Mouse (Mus musculus): ENCODE results near the gene Gm960. TPM values are rescaled to one million over a fixed set of nuclear protein-coding genes. Genes with fewer than 3 reads are reported as not detected.

The Gm960 gene
- polyA plus RNA-seq (2016; fragmentation: Nextera tagmentation; extraction: Ambion mirVana) = 4.4 and 6.5 TPM in 2 replicates

GRCm38 (mm10) chr19:4698205-4698677 is at the start of gene Gm960:
Gm960 (minus strand) TSS chr19:4698668.
- peaks cover 6% of the 10 kb centered on the region; the same call in 1 of the 2 replicates for H3K4me1 ChIP-seq
- ATAC-seq (ENCODE audit: low FRiP score, low read depth) = peak; percentile 78
- peak within 1 kb of the TSS; percentile 59 for H3K4me3 ChIP-seq
- H3K27me3 ChIP-seq = peaks cover 54% of the 10 kb centered on the region
- H3K4me2 ChIP-seq (replicated peaks) = peak within 1 kb of the TSS; percentile 75
- H3K9me3 ChIP-seq = no peaks in the 10 kb centered on the region
- peak within 1 kb of the TSS; percentile 60 for H3K27ac ChIP-seq (replicated peaks)
- peak within 1 kb of the TSS; percentile 70 for H3K9ac ChIP-seq (replicated peaks)
- whole genome bisulfite sequencing = under 1% methylated on average over 40 of the region's 40 CpGs
- H3K36me3 ChIP-seq = no peaks in the 10 kb centered on the region

- 92% methylated on average over 9 of the region's 9 CpGs for WGBS
- ATAC-seq (ENCODE audit: low FRiP score, low read depth) = no peak
- Histone ChIP-seq H3K4me1 (no peaks in the 10 kb centered on the region), H3K9ac (replicated peaks) (no peak overlapping the region), H3K27me3 (no peaks in the 10 kb centered on the region), H3K36me3 (peaks cover 87% of the 10 kb centered on the region), H3K9me3 (no peaks in the 10 kb centered on the region), H3K4me2 (replicated peaks) (no peak overlapping the region), H3K27ac (replicated peaks) (no peak overlapping the region), H3K4me3 (no peak overlapping the region)
Observed at GRCm38 (mm10) chr19:4747631-4748312, 49.3 kb upstream of the Gm960 start.

GRCm38 (mm10) chr19:4746611-4747010 is 48.1 kb upstream of the Gm960 start:
- ATAC-seq (ENCODE audit: low FRiP score, low read depth) = no peak
- Histone ChIP-seq H3K9ac (replicated peaks) (no peak overlapping the region), H3K4me1 (no peaks in the 10 kb centered on the region), H3K27ac (replicated peaks) (no peak overlapping the region), H3K9me3 (no peaks in the 10 kb centered on the region), H3K27me3 (no peaks in the 10 kb centered on the region), H3K4me3 (no peak overlapping the region), H3K36me3 (peaks cover 89% of the 10 kb centered on the region), H3K4me2 (replicated peaks) (no peak overlapping the region)
- WGBS = 86% methylated on average over 14 of the region's 14 CpGs

DNA sequence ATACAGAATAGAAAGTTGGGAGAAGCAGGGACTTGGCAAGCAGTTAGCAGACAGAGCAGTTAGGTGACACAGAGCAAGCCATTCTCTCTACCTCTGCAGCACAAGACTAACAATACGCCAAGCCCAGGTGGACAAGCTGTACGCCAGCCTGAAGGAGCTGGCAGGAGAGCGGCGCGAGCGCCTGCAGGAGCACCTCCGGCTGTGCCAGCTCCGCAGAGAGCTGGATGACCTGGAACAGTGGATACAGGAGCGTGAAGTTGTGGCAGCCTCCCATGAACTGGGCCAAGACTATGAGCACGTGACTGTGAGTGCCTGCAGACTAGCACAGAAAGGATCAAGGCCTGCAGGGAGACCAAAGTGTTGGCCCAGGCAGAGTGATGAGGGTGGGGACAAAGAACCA is 47.2 kb upstream of the Gm960 start:
- Histone ChIP-seq H3K27ac (replicated peaks) (no peak overlapping the region), H3K4me2 (replicated peaks) (no peak overlapping the region), H3K9me3 (no peaks in the 10 kb centered on the region), H3K4me3 (no peak overlapping the region), H3K36me3 (peaks cover 86% of the 10 kb centered on the region), H3K9ac (replicated peaks) (no peak overlapping the region), H3K4me1 (no peaks in the 10 kb centered on the region), H3K27me3 (no peaks in the 10 kb centered on the region)
- 91% methylated on average over 10 of the region's 10 CpGs for WGBS
- ATAC-seq (ENCODE audit: low FRiP score, low read depth) = no peak

DNA sequence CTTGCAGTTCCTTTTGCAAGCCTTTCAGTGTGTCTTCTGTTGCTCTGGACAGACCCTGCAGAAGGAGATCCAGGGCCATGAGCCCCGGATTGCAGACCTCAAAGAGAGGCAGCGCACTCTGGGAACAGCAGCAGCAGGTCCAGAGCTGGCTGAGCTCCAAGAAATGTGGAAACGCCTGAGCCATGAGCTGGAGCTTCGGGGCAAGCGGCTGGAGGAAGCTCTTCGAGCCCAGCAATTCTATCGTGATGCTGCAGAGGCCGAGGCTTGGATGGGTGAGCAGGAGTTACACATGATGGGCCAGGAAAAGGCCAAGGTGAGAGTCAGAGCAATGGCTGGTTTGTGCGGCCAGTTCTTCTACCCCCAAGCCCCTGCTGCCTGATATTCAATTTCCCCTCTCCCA is 46.6 kb upstream of the Gm960 start:
- peaks cover 86% of the 10 kb centered on the region for H3K36me3 ChIP-seq
- no peak for ATAC-seq (ENCODE audit: low FRiP score, low read depth)
- no peaks in the 10 kb centered on the region for H3K9me3 ChIP-seq
- 88% methylated on average over 9 of the region's 9 CpGs for WGBS
- no peaks in the 10 kb centered on the region for H3K27me3 ChIP-seq
- H3K27ac ChIP-seq (replicated peaks) = no peak overlapping the region
- no peak overlapping the region for H3K4me2 ChIP-seq (replicated peaks)
- H3K4me1 ChIP-seq = no peaks in the 10 kb centered on the region
- no peak overlapping the region for H3K9ac ChIP-seq (replicated peaks)
- no peak overlapping the region for H3K4me3 ChIP-seq

DNA sequence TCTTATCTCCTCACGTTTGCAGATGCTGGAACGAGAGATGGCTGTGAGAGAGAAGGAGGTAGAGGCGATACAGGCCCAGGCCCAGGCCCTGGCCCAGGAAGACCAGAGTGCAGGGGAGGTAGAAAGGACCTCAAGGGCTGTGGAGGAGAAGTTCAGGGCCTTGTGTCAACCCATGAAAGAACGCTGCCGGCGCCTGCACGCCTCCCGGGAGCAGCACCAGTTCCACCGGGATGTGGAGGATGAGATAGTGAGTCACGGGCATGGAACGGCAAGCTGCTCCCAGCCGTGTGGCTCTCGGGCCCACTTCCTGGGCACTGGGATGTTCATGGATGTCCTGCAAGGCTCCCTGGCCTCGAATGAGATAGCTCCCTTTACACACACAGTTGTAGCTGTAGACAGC is 45.6 kb upstream of the Gm960 start:
- ATAC-seq (ENCODE audit: low FRiP score, low read depth) = no peak

DNA sequence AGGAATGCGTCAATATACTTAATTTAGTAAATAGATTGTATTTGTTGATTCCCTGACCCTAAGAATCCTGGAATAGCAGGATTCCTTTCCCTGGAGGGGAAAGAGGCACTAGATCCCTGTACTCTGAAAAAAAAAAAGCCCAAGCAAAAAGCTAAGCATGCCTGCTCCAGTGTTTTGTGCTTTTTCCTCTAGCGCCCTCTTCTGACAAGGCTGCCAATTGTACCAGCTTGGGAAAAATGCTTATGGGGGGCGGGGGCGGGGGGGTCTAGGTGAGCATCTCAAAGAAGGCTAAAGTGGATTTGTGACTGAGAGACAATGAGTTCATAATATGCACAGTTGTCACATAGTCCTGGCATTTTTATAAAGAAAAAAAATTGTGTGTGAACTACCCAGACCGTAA is 45.1 kb upstream of the Gm960 start:
- H3K27ac ChIP-seq (replicated peaks) = no peak overlapping the region
- 35% methylated on average over 5 of the region's 5 CpGs for WGBS
- no peak overlapping the region for H3K9ac ChIP-seq (replicated peaks)
- H3K36me3 ChIP-seq = peaks cover 84% of the 10 kb centered on the region
- H3K4me1 ChIP-seq = no peaks in the 10 kb centered on the region
- ATAC-seq (ENCODE audit: low FRiP score, low read depth) = no peak
- H3K4me3 ChIP-seq = no peak overlapping the region
- no peaks in the 10 kb centered on the region for H3K27me3 ChIP-seq
- H3K9me3 ChIP-seq = no peaks in the 10 kb centered on the region
- no peak overlapping the region for H3K4me2 ChIP-seq (replicated peaks)

More for the DNA sequence above, 45.6 kb upstream of the Gm960 start:
- peaks cover 86% of the 10 kb centered on the region for H3K36me3 ChIP-seq
- H3K27me3 ChIP-seq = no peaks in the 10 kb centered on the region
- H3K9me3 ChIP-seq = no peaks in the 10 kb centered on the region
- no peak overlapping the region for H3K4me2 ChIP-seq (replicated peaks)
- no peak overlapping the region for H3K27ac ChIP-seq (replicated peaks)
- no peaks in the 10 kb centered on the region for H3K4me1 ChIP-seq
- no peak overlapping the region for H3K4me3 ChIP-seq
- H3K9ac ChIP-seq (replicated peaks) = no peak overlapping the region
- WGBS = 83% methylated on average over 14 of the region's 14 CpGs

GRCm38 (mm10) chr19:4742229-4742628 is 43.8 kb upstream of the Gm960 start:
- Histone ChIP-seq H3K27me3 (no peaks in the 10 kb centered on the region), H3K4me1 (no peaks in the 10 kb centered on the region), H3K4me3 (no peak overlapping the region), H3K9me3 (no peaks in the 10 kb centered on the region), H3K9ac (replicated peaks) (no peak overlapping the region), H3K4me2 (replicated peaks) (no peak overlapping the region), H3K27ac (replicated peaks) (no peak overlapping the region), H3K36me3 (peaks cover 83% of the 10 kb centered on the region)
- WGBS = 92% methylated on average over 6 of the region's 6 CpGs
- ATAC-seq (ENCODE audit: low FRiP score, low read depth) = no peak

DNA sequence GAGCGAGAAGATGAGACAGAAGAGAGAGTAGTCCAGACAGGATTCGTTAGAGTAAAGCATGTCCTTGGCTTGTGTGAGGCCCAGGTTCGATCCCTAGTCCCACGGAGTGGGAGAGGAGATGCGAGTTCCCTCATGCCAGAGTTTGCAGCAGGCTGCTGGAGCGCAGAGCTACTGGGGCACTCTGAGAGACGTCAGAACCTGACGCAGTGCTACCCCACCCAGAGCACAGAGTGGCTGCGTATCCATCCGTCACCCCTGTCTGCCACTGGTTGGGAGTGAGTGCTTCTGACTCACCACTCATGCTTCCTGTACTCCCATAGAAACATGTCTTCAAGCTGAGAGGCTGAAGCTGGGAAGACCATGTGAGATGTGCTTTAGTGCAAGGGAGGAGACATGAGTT is 43.0 kb upstream of the Gm960 start:
- 83% methylated on average over 10 of the region's 10 CpGs for WGBS
- Histone ChIP-seq H3K4me3 (no peak overlapping the region), H3K4me2 (replicated peaks) (no peak overlapping the region), H3K9me3 (no peaks in the 10 kb centered on the region), H3K36me3 (peaks cover 78% of the 10 kb centered on the region), H3K4me1 (no peaks in the 10 kb centered on the region), H3K9ac (replicated peaks) (no peak overlapping the region), H3K27ac (replicated peaks) (no peak overlapping the region), H3K27me3 (no peaks in the 10 kb centered on the region)
- no peak for ATAC-seq (ENCODE audit: low FRiP score, low read depth)

DNA sequence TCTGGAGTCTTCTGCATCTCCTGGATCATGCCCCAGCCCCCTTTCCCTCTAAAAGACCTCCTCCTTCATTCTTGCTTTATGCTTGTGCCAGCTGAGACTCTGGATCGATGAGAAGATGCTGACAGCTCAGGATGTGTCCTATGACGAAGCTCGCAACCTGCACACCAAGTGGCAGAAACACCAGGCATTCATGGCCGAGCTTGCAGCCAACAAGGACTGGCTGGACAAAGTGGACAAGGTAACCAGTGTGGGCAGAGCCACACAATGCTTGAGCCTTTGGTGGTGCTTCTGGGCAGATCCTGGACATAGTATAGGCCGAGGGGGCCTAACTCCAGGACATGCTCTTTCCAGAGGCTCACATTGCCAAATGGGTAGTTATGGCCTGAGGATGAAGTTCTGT is 41.3 kb upstream of the Gm960 start:
- Histone ChIP-seq H3K27ac (replicated peaks) (no peak overlapping the region), H3K36me3 (peaks cover 70% of the 10 kb centered on the region), H3K4me2 (replicated peaks) (no peak overlapping the region), H3K4me1 (no peaks in the 10 kb centered on the region), H3K9me3 (no peaks in the 10 kb centered on the region), H3K9ac (replicated peaks) (no peak overlapping the region), H3K27me3 (no peaks in the 10 kb centered on the region), H3K4me3 (no peak overlapping the region)
- 91% methylated on average over 5 of the region's 5 CpGs for WGBS
- no peak for ATAC-seq (ENCODE audit: low FRiP score, low read depth)

DNA sequence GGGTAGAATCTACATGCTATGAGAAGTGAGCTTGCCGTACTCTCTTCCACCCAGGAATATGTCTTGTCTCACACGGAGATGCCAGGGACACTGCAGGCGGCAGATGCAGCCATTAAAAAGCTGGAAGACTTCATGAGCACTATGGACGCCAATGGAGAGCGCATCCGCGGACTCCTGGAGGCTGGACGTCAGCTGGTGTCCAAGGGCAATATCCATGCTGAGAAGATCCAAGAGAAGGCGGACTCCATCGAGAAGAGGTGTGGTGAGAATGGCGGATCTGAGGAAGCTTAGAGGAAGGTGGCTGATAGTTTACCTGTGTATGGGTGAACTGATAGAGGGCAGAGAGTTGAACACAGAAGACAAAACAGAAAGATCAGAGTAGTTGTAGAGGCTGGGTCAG is 40.6 kb upstream of the Gm960 start:
- H3K9ac ChIP-seq (replicated peaks) = no peak overlapping the region
- H3K9me3 ChIP-seq = no peaks in the 10 kb centered on the region
- no peaks in the 10 kb centered on the region for H3K27me3 ChIP-seq
- no peaks in the 10 kb centered on the region for H3K4me1 ChIP-seq
- no peak overlapping the region for H3K4me2 ChIP-seq (replicated peaks)
- H3K36me3 ChIP-seq = peaks cover 70% of the 10 kb centered on the region
- no peak for ATAC-seq (ENCODE audit: low FRiP score, low read depth)
- no peak overlapping the region for H3K27ac ChIP-seq (replicated peaks)
- WGBS = 95% methylated on average over 11 of the region's 11 CpGs
- no peak overlapping the region for H3K4me3 ChIP-seq

GRCm38 (mm10) chr19:4737866-4738265 is 39.4 kb upstream of the Gm960 start:
- no peak overlapping the region for H3K27ac ChIP-seq (replicated peaks)
- no peak for ATAC-seq (ENCODE audit: low FRiP score, low read depth)
- no peaks in the 10 kb centered on the region for H3K9me3 ChIP-seq
- H3K4me2 ChIP-seq (replicated peaks) = no peak overlapping the region
- WGBS = 85% methylated on average over 13 of the region's 13 CpGs
- H3K27me3 ChIP-seq = no peaks in the 10 kb centered on the region
- H3K9ac ChIP-seq (replicated peaks) = no peak overlapping the region
- H3K4me1 ChIP-seq = no peaks in the 10 kb centered on the region
- no peak overlapping the region for H3K4me3 ChIP-seq
- H3K36me3 ChIP-seq = peaks cover 79% of the 10 kb centered on the region

DNA sequence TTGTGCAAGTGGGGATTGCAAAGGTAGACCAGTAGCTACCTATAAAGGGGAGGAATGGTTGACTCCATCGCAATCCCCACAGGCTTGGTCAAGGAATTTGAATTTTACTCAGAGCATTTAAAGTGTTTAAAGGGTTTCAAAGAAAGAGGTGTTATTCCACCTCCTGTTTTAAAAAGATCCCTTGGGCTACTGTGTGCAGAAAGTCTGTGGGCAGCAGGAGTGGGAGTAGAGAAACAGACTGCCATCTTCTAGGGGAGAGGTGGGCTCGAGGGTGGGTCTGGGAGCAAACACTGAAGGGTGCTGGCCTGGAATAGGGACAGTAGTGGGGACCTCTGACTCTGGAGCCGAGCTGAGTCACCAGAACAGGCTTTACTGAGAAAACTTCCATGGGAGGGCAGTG is 34.6 kb upstream of the Gm960 start:
- ATAC-seq (ENCODE audit: low FRiP score, low read depth) = no peak
- peaks cover 81% of the 10 kb centered on the region for H3K36me3 ChIP-seq
- no peaks in the 10 kb centered on the region for H3K4me1 ChIP-seq
- H3K4me2 ChIP-seq (replicated peaks) = no peak overlapping the region
- no peak overlapping the region for H3K4me3 ChIP-seq
- H3K27me3 ChIP-seq = no peaks in the 10 kb centered on the region
- 89% methylated on average over 3 of the region's 3 CpGs for WGBS
- no peak overlapping the region for H3K27ac ChIP-seq (replicated peaks)
- H3K9ac ChIP-seq (replicated peaks) = no peak overlapping the region
- no peaks in the 10 kb centered on the region for H3K9me3 ChIP-seq
